10 mouse cellular contexts compared by ENCODE assay signal in genomic region chr16:30797973-30798471, GRCm38 (mm10).
A peak's percentile ranks its signal among the peaks of the same experiment; 100 is the strongest.
DNase-seq lines count a peak whose midpoint lies in the region; ATAC-seq lines count a peak whose summit lies in the region.
"Had no signal": no experiment of that assay in that cellular context is flagged by ENCODE, and none has a peak within 500 bp of the region (broad histone marks: within the 10 kb centered on the region; RNA-seq: fewer than 3 reads in every experiment).

No protein-coding gene starts in this region.

- peak; percentile 65 for DNase-seq in cerebellum, postnatal 10 days
- no peak for DNase-seq in cerebellum, adult 8-10 months
- peak; percentile 53 for DNase-seq in kidney, adult 11 months
- no peak for DNase-seq in kidney, adult 18-20 months
- DNase-seq in R1 (ENCODE audit: low read depth, low spot score), result peak; percentile 40
- peak; percentile 23 for DNase-seq in limb, embryonic 11.5 days (ENCODE audit: low spot score)
- no peak for DNase-seq in layer of hippocampus, adult 11-12 months (ENCODE audit: low spot score)

- 75% methylated on average over 7 of the region's 7 CpGs for WGBS in limb, embryonic 11.5 days

- no peak overlapping the region for H3K4me3 ChIP-seq in limb, embryonic 11.5 days (ENCODE audit: low read depth, low read length)
- H3K4me3 ChIP-seq: megakaryocyte, embryonic 14.5 days; neural tube, embryonic 12.5 days had no signal

- no peaks in the 10 kb centered on the region for H3K4me1 ChIP-seq in limb, embryonic 11.5 days (ENCODE audit: control insufficient read depth, insufficient read depth, low read length)
- H3K4me1 ChIP-seq: neural tube, embryonic 12.5 days had no signal

- H3K9me3 ChIP-seq in limb, embryonic 11.5 days (ENCODE audit: control insufficient read depth, low read length), result no peaks in the 10 kb centered on the region
- H3K9me3 ChIP-seq: neural tube, embryonic 12.5 days had no signal

- H3K9ac ChIP-seq in limb, embryonic 11.5 days (ENCODE audit: low read length), result no peak overlapping the region
- H3K9ac ChIP-seq: neural tube, embryonic 12.5 days had no signal

- no peaks in the 10 kb centered on the region for H3K27me3 ChIP-seq in limb, embryonic 11.5 days (ENCODE audit: control insufficient read depth, insufficient read depth, low read length)
- H3K27me3 ChIP-seq: neural tube, embryonic 12.5 days had no signal

- H3K36me3 ChIP-seq in limb, embryonic 11.5 days (ENCODE audit: control insufficient read depth, insufficient read depth, low read length), result no peaks in the 10 kb centered on the region
- H3K36me3 ChIP-seq: neural tube, embryonic 12.5 days had no signal

- H3K4me2 ChIP-seq in limb, embryonic 11.5 days (ENCODE audit: low read depth, severe bottlenecking), result no peak overlapping the region
- H3K4me2 ChIP-seq: neural tube, embryonic 12.5 days had no signal

- H3K27ac ChIP-seq in limb, embryonic 11.5 days (replicated peaks; ENCODE audit: low read depth, low read length), result no peak overlapping the region
- H3K27ac ChIP-seq: neural tube, embryonic 12.5 days had no signal

- ATAC-seq in limb, embryonic 11.5 days (ENCODE audit: insufficient number of reproducible peaks, low FRiP score, low TSS enrichment, low read depth), result no peak
- no peak for ATAC-seq in erythroid progenitor cell, adult 5-6 weeks (replicated peaks; ENCODE audit: low FRiP score, poor library complexity, severe bottlenecking)

Comparison
In these comparisons a context has a peak if more than half of its experiments do, and no peak if none do; other contexts are left out.
1. DNase-seq: peak in cerebellum, postnatal 10 days (2 of 2), kidney, adult 11 months (single experiment), R1 (single experiment) and limb, embryonic 11.5 days (single experiment); none in cerebellum, adult 8-10 months (single experiment), kidney, adult 18-20 months (single experiment) and layer of hippocampus, adult 11-12 months (single experiment).